10 mouse cellular contexts compared by ENCODE assay signal in the genomic region with DNA sequence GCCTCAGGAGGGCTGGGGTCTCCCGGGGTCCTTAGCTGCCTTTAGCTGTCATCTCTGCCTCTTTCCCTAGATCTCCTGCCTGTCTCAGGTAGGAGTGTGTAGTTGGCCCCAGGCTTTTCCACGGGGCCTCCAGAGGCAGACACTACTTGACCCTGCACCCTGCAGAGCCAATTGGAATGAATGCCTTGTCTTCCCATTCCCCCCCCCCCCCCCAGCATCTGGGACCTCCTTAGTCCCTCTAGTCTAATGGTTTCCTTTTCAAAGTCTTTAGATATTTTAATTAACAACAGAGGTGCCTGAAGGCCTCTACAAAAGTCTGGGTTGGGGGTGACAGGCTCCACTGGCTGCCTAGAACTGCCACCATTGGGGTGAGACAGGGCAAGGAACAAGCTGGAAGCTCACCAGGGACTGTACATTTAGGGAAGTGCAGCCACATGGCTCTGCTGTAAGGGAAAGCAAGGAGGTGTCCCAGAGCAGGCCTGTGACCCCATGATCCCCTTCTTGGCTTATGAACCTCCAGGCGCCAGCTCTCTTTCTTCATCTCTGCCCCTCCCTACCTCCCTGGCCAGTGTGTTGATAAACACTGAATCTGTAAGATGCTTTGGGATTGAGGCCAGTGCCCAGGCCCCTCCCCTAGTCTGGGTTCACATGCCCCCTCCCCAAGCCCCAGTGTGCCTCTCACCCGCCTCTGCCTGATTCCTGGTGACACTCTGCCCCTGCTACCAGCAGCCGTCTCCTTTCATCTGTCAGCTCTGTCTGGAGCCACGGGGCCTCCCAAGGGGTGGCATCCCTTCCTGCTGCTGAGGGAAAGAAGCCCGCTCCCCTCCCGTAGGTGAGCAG. TPM values are rescaled to one million over a fixed set of nuclear protein-coding genes. Genes with fewer than 3 reads are reported as not detected.
DNase-seq lines count a peak whose midpoint lies in the region; ATAC-seq and TF ChIP-seq lines count a peak whose summit lies in the region.
"Had no signal": no experiment of that assay in that cellular context is flagged by ENCODE, and none has a peak within 500 bp of the region (broad histone marks: within the 10 kb centered on the region; RNA-seq: fewer than 3 reads in every experiment).

No protein-coding gene starts in this region.

- TF ChIP-seq POLR2A in brain, embryonic 14.5 days (IDR thresholded peaks at IDR 0.05; ENCODE audit: borderline replicate concordance, extremely low read depth, insufficient read depth, insufficient read length, poor library complexity, severe bottlenecking): no peak

- peak overlapping the region; percentile 3; the same call in 1 of the 2 replicates for H3K9ac ChIP-seq in intestine, embryonic 15.5 days
- H3K9ac ChIP-seq in intestine, postnatal 0 days (ENCODE audit: low read depth, low read length): no peak overlapping the region
- peak overlapping the region; percentile 55 for H3K9ac ChIP-seq in hindbrain, embryonic 13.5 days
- H3K9ac ChIP-seq in midbrain, embryonic 14.5 days (replicated peaks; ENCODE audit: low read length): peak overlapping the region; percentile 37; the same call in 1 of the 2 replicates
- H3K9ac ChIP-seq: stomach, embryonic 15.5 days had no signal

- no peaks in the 10 kb centered on the region for H3K27me3 ChIP-seq in intestine, embryonic 15.5 days (replicated peaks)
- no peaks in the 10 kb centered on the region for H3K27me3 ChIP-seq in intestine, postnatal 0 days (replicated peaks; ENCODE audit: control insufficient read depth, insufficient read depth, low read length)
- H3K27me3 ChIP-seq in hindbrain, embryonic 13.5 days: no peaks in the 10 kb centered on the region
- no peaks in the 10 kb centered on the region for H3K27me3 ChIP-seq in midbrain, embryonic 14.5 days (ENCODE audit: control insufficient read depth, insufficient read depth, low read length)
- H3K27me3 ChIP-seq: Patski; stomach, embryonic 15.5 days had no signal

- H3K4me2 ChIP-seq in intestine, embryonic 15.5 days (replicated peaks): no peak overlapping the region
- no peak overlapping the region for H3K4me2 ChIP-seq in intestine, postnatal 0 days (replicated peaks; ENCODE audit: low read depth)
- H3K4me2 ChIP-seq in hindbrain, embryonic 13.5 days: no peak overlapping the region
- H3K4me2 ChIP-seq in midbrain, embryonic 14.5 days (ENCODE audit: low read length): peak overlapping the region; percentile 17; the same call in 1 of the 2 replicates
- H3K4me2 ChIP-seq: stomach, embryonic 15.5 days had no signal

- intact Hi-C loops in left cerebral cortex, postnatal 36 days (cut with DNase I): loop anchor here (5.0 kb wide), 1 partner anchor 32 kb away; a partner anchor contains a TSS

- 38% methylated on average over 8 of the region's 8 CpGs for WGBS in intestine, embryonic 15.5 days
- WGBS in intestine, postnatal 0 days: 59% methylated on average over 8 of the region's 8 CpGs
- 18% methylated on average over 8 of the region's 8 CpGs for WGBS in hindbrain, embryonic 13.5 days
- 17% methylated on average over 8 of the region's 8 CpGs for WGBS in midbrain, embryonic 14.5 days

- H3K27ac ChIP-seq in intestine, embryonic 15.5 days: no peak overlapping the region
- no peak overlapping the region for H3K27ac ChIP-seq in intestine, postnatal 0 days (ENCODE audit: low read depth, low read length)
- peak overlapping the region; percentile 14 for H3K27ac ChIP-seq in hindbrain, embryonic 13.5 days
- H3K27ac ChIP-seq in midbrain, embryonic 14.5 days (replicated peaks; ENCODE audit: low read depth, low read length): peak overlapping the region; percentile 61
- H3K27ac ChIP-seq: stomach, embryonic 15.5 days had no signal

- H3K4me3 ChIP-seq in intestine, embryonic 15.5 days (replicated peaks): no peak overlapping the region
- no peak overlapping the region for H3K4me3 ChIP-seq in intestine, postnatal 0 days (ENCODE audit: low read depth, low read length)
- no peak overlapping the region for H3K4me3 ChIP-seq in hindbrain, embryonic 13.5 days
- H3K4me3 ChIP-seq in midbrain, embryonic 14.5 days (replicated peaks; ENCODE audit: low read depth, low read length): no peak overlapping the region
- H3K4me3 ChIP-seq: stomach, embryonic 15.5 days had no signal

- H3K4me1 ChIP-seq in intestine, embryonic 15.5 days (replicated peaks): peaks cover 45% of the 10 kb centered on the region
- H3K4me1 ChIP-seq in intestine, postnatal 0 days (replicated peaks; ENCODE audit: control insufficient read depth, insufficient read depth, low read length): no peaks in the 10 kb centered on the region
- peaks cover 38% of the 10 kb centered on the region for H3K4me1 ChIP-seq in hindbrain, embryonic 13.5 days (replicated peaks)
- H3K4me1 ChIP-seq in midbrain, embryonic 14.5 days (ENCODE audit: control insufficient read depth, insufficient read depth, low read length): peaks cover 23% of the 10 kb centered on the region

- no peaks in the 10 kb centered on the region for H3K9me3 ChIP-seq in intestine, embryonic 15.5 days
- H3K9me3 ChIP-seq in intestine, postnatal 0 days (ENCODE audit: control insufficient read depth): no peaks in the 10 kb centered on the region
- no peaks in the 10 kb centered on the region for H3K9me3 ChIP-seq in hindbrain, embryonic 13.5 days
- no peaks in the 10 kb centered on the region for H3K9me3 ChIP-seq in midbrain, embryonic 14.5 days (ENCODE audit: control insufficient read depth, low read length)
- H3K9me3 ChIP-seq: stomach, embryonic 15.5 days had no signal

- peaks cover 20% of the 10 kb centered on the region; the same call in 1 of the 2 replicates for H3K36me3 ChIP-seq in intestine, embryonic 15.5 days
- H3K36me3 ChIP-seq in intestine, postnatal 0 days (ENCODE audit: control insufficient read depth, insufficient read depth): peaks cover 48% of the 10 kb centered on the region
- H3K36me3 ChIP-seq in hindbrain, embryonic 13.5 days: peaks cover 51% of the 10 kb centered on the region
- peaks cover 45% of the 10 kb centered on the region for H3K36me3 ChIP-seq in midbrain, embryonic 14.5 days (ENCODE audit: control insufficient read depth, insufficient read depth, low read length)

- no peak for TF ChIP-seq CTCF in intestine, postnatal 0 days (IDR thresholded peaks at IDR 0.05; ENCODE audit: low read depth)
- TF ChIP-seq CTCF in brain, embryonic 14.5 days (IDR thresholded peaks at IDR 0.05; ENCODE audit: borderline replicate concordance, extremely low read depth, insufficient read depth, insufficient read length): no peak

- peak; percentile 39 for DNase-seq in brain, embryonic 14.5 days (ENCODE audit: low read depth)
- peak; percentile 45 for DNase-seq in midbrain, embryonic 14.5 days
- DNase-seq in ovary, adult 18-20 months (ENCODE audit: low spot score): no peak
- no peak for DNase-seq in left cerebral cortex, postnatal 36 days (ENCODE audit: low spot score in 2 of 2)

- ATAC-seq in intestine, embryonic 15.5 days: no peak
- no peak for ATAC-seq in intestine, postnatal 0 days
- ATAC-seq in hindbrain, embryonic 13.5 days (ENCODE audit: low FRiP score): 0 out of 2 replicates have a peak, but pooled peaks have one; percentile 4
- peak; percentile 52; the same call in 1 of the 2 replicates for ATAC-seq in midbrain, embryonic 14.5 days (ENCODE audit: low FRiP score, low TSS enrichment)
- no peak for ATAC-seq in granulocyte monocyte progenitor cell, adult 5-6 weeks (replicated peaks; ENCODE audit: poor library complexity, severe bottlenecking)
- ATAC-seq: Patski had no signal

RNA-seq across cellular contexts. Expression of a gene that starts 8.8 kb away (rescaled TPM):
- 163 and 170 TPM in 2 replicates for polyA plus RNA-seq in intestine, embryonic 15.5 days (2015; fragmentation: Nextera tagmentation; extraction: Ambion mirVana)
- 127 and 131 TPM in 2 replicates for polyA plus RNA-seq in intestine, postnatal 0 days (2015; fragmentation: Nextera tagmentation; extraction: Ambion mirVana)
- polyA plus RNA-seq in brain, embryonic 14.5 days (2012; rRNA removed): 59.7 and 89.6 TPM in 2 replicates
- 103 and 113 TPM in 2 replicates for polyA plus RNA-seq in hindbrain, embryonic 13.5 days (2015; fragmentation: Nextera tagmentation; extraction: Ambion mirVana)
- polyA plus RNA-seq in midbrain, embryonic 14.5 days (2014; fragmentation: Nextera tagmentation; extraction: Ambion mirVana): 99.1 and 105 TPM in 2 replicates
- 99.2 and 129 TPM in 2 replicates for total RNA-seq in granulocyte monocyte progenitor cell, adult 5-6 weeks (2014; fragmentation: Nextera tagmentation)
- total RNA-seq in granulocyte monocyte progenitor cell, adult 5-6 weeks (2017): 110 and 151 TPM in 2 replicates
- 10 to 100 TPM; 18.1 to 19.2 TPM for total RNA-seq in left cerebral cortex, postnatal 36 days (2021)

RNA-seq across cellular contexts. Expression of a gene that starts 9.0 kb away (rescaled TPM):
- 42.0 and 45.4 TPM in 2 replicates for polyA plus RNA-seq in intestine, embryonic 15.5 days (2015; fragmentation: Nextera tagmentation; extraction: Ambion mirVana)
- polyA plus RNA-seq in intestine, postnatal 0 days (2015; fragmentation: Nextera tagmentation; extraction: Ambion mirVana): 13.5 and 14.5 TPM in 2 replicates
- polyA plus RNA-seq in brain, embryonic 14.5 days (2012; rRNA removed): 97.6 and 128 TPM in 2 replicates
- 67.9 and 73.1 TPM in 2 replicates for polyA plus RNA-seq in hindbrain, embryonic 13.5 days (2015; fragmentation: Nextera tagmentation; extraction: Ambion mirVana)
- 50.4 and 72.1 TPM in 2 replicates for polyA plus RNA-seq in midbrain, embryonic 14.5 days (2014; fragmentation: Nextera tagmentation; extraction: Ambion mirVana)
- total RNA-seq in granulocyte monocyte progenitor cell, adult 5-6 weeks (2014; fragmentation: Nextera tagmentation): 16.7 and 35.0 TPM in 2 replicates
- 30.6 and 46.2 TPM in 2 replicates for total RNA-seq in granulocyte monocyte progenitor cell, adult 5-6 weeks (2017)
- total RNA-seq in left cerebral cortex, postnatal 36 days (2021): 10 to 100 TPM; 41.9 to 66.1 TPM

RNA-seq across cellular contexts. Expression of a gene that starts 16.6 kb away (rescaled TPM):
- polyA plus RNA-seq in intestine, embryonic 15.5 days (2015; fragmentation: Nextera tagmentation; extraction: Ambion mirVana): 34.2 and 35.8 TPM in 2 replicates
- polyA plus RNA-seq in intestine, postnatal 0 days (2015; fragmentation: Nextera tagmentation; extraction: Ambion mirVana): 9.0 TPM in 2 replicates
- polyA plus RNA-seq in brain, embryonic 14.5 days (2012; rRNA removed): 425 and 438 TPM in 2 replicates
- polyA plus RNA-seq in hindbrain, embryonic 13.5 days (2015; fragmentation: Nextera tagmentation; extraction: Ambion mirVana): 272 and 278 TPM in 2 replicates
- polyA plus RNA-seq in midbrain, embryonic 14.5 days (2014; fragmentation: Nextera tagmentation; extraction: Ambion mirVana): 113 and 646 TPM in 2 replicates
- total RNA-seq in granulocyte monocyte progenitor cell, adult 5-6 weeks (2014; fragmentation: Nextera tagmentation): 2.1 and 5.1 TPM in 2 replicates
- total RNA-seq in granulocyte monocyte progenitor cell, adult 5-6 weeks (2017): 1.1 TPM in 2 replicates
- 10 to 100 TPM; 34.7 to 39.9 TPM for total RNA-seq in left cerebral cortex, postnatal 36 days (2021)

RNA-seq across cellular contexts. Expression of a gene that starts 22.4 kb away (rescaled TPM):
- polyA plus RNA-seq in intestine, embryonic 15.5 days (2015; fragmentation: Nextera tagmentation; extraction: Ambion mirVana): 31.3 and 41.7 TPM in 2 replicates
- 81.1 and 88.6 TPM in 2 replicates for polyA plus RNA-seq in intestine, postnatal 0 days (2015; fragmentation: Nextera tagmentation; extraction: Ambion mirVana)
- polyA plus RNA-seq in brain, embryonic 14.5 days (2012; rRNA removed): 8.6 and 11.8 TPM in 2 replicates
- polyA plus RNA-seq in hindbrain, embryonic 13.5 days (2015; fragmentation: Nextera tagmentation; extraction: Ambion mirVana): 9.7 and 12.1 TPM in 2 replicates
- polyA plus RNA-seq in midbrain, embryonic 14.5 days (2014; fragmentation: Nextera tagmentation; extraction: Ambion mirVana): 6.0 and 8.6 TPM in 2 replicates
- total RNA-seq in granulocyte monocyte progenitor cell, adult 5-6 weeks (2014; fragmentation: Nextera tagmentation): 15.9 and 24.1 TPM in 2 replicates
- total RNA-seq in granulocyte monocyte progenitor cell, adult 5-6 weeks (2017): 14.5 and 18.6 TPM in 2 replicates
- 10 to 100 TPM in 1 of 2 experiments, 1 to 10 TPM in 1; 8.7 to 10.3 TPM for total RNA-seq in left cerebral cortex, postnatal 36 days (2021)

RNA-seq across cellular contexts. Expression of a gene that starts 27.2 kb away (rescaled TPM):
- polyA plus RNA-seq in intestine, embryonic 15.5 days (2015; fragmentation: Nextera tagmentation; extraction: Ambion mirVana): 0.79 and 2.4 TPM in 2 replicates
- 1.2 and 1.6 TPM in 2 replicates for polyA plus RNA-seq in intestine, postnatal 0 days (2015; fragmentation: Nextera tagmentation; extraction: Ambion mirVana)
- 0.53 and 0.66 TPM in 2 replicates for polyA plus RNA-seq in brain, embryonic 14.5 days (2012; rRNA removed)
- polyA plus RNA-seq in hindbrain, embryonic 13.5 days (2015; fragmentation: Nextera tagmentation; extraction: Ambion mirVana): 0.49 TPM in 1 of 2 replicates, not detected in the other
- polyA plus RNA-seq in midbrain, embryonic 14.5 days (2014; fragmentation: Nextera tagmentation; extraction: Ambion mirVana): 0.51 TPM in 1 of 2 replicates, not detected in the other
- total RNA-seq in granulocyte monocyte progenitor cell, adult 5-6 weeks (2014; fragmentation: Nextera tagmentation): not detected in 2 replicates
- not detected in 2 replicates for total RNA-seq in granulocyte monocyte progenitor cell, adult 5-6 weeks (2017)
- 1 to 10 TPM in 1 of 2 experiments, under 1 TPM in 1; 0.32 to 1.6 TPM for total RNA-seq in left cerebral cortex, postnatal 36 days (2021)

Comparison
In these comparisons a context has a peak if more than half of its experiments do, and no peak if none do; other contexts are left out.
1. ATAC-seq: peak in hindbrain, embryonic 13.5 days (single experiment) and midbrain, embryonic 14.5 days (single experiment); none in intestine, embryonic 15.5 days (single experiment), intestine, postnatal 0 days (single experiment) and granulocyte monocyte progenitor cell, adult 5-6 weeks (single experiment).
2. H3K27ac ChIP-seq: peak in hindbrain, embryonic 13.5 days (single experiment) and midbrain, embryonic 14.5 days (single experiment); none in intestine, embryonic 15.5 days (single experiment) and intestine, postnatal 0 days (single experiment).
3. DNase-seq: peak in brain, embryonic 14.5 days (single experiment) and midbrain, embryonic 14.5 days (single experiment); none in ovary, adult 18-20 months (single experiment) and left cerebral cortex, postnatal 36 days (0 of 2).